Mouse (Mus musculus) liver, embryonic 11.5 days (tissue): Measurements from ENCODE around the gene Lsm10. TPM values are rescaled to one million over a fixed set of nuclear protein-coding genes. Genes with fewer than 3 reads are reported as not detected.

Experiments
- ATAC-seq: fragments of 200-750 bp; cut with Nextera tagmentation; replicated peaks from 2 replicates; pipeline ENCODE4 v1.8.0; 2017; ENCODE audit warnings: moderate number of reproducible peaks, mild to moderate bottlenecking, moderate TSS enrichment, moderate library complexity; ENCODE audit not compliant: low FRiP score
- DNase-seq: peaks from one replicate; pipeline ENCODE4 v3.0.0-alpha.2; 2017; ENCODE audit warnings: low spot score
- H3K27ac ChIP-seq: fragments of 300-500 bp; sonication (generic); 2 replicates; pipeline ENCODE4 v1.5.1; 2014; ENCODE audit warnings: mild to moderate bottlenecking, low read depth, low read length, control low read depth
- H3K27me3 ChIP-seq: fragments of 300-500 bp; sonication (generic); replicated peaks from 2 replicates; pipeline ENCODE4 v1.6.1; 2014; ENCODE audit warnings: low read length, mixed read lengths; ENCODE audit not compliant: control insufficient read depth, insufficient read depth
- H3K36me3 ChIP-seq: fragments of 300-500 bp; sonication (generic); 2 replicates; pipeline ENCODE4 v1.6.1; 2014; ENCODE audit warnings: mild to moderate bottlenecking, low read length, moderate library complexity, mixed read lengths; ENCODE audit not compliant: control insufficient read depth, insufficient read depth
- H3K4me1 ChIP-seq: fragments of 300-500 bp; sonication (generic); replicated peaks from 2 replicates; pipeline ENCODE4 v1.6.1; 2014; ENCODE audit warnings: low read length, mixed read lengths; ENCODE audit not compliant: control insufficient read depth, insufficient read depth
- H3K4me2 ChIP-seq: fragments of 300-500 bp; sonication (generic); 2 replicates; pipeline ENCODE4 v1.6.1; 2014; ENCODE audit warnings: mild to moderate bottlenecking, control low read depth, moderate library complexity
- H3K4me3 ChIP-seq: fragments of 300-500 bp; sonication (generic); 2 replicates; pipeline ENCODE4 v1.5.1; 2014; ENCODE audit warnings: low read depth, low read length, control low read depth
- H3K9ac ChIP-seq: fragments of 300-500 bp; sonication (generic); 2 replicates; pipeline ENCODE4 v1.6.1; 2014; ENCODE audit warnings: low read depth, low read length, control low read depth
- H3K9me3 ChIP-seq: fragments of 300-500 bp; sonication (generic); 2 replicates; pipeline ENCODE4 v1.6.1; 2016; ENCODE audit warnings: low read length, inconsistent platforms, mixed read lengths; ENCODE audit not compliant: control insufficient read depth
- WGBS: fragments of 180-500 bp; shearing (Covaris S2); extraction: QIAGEN DNeasy Blood & Tissue Kit; methylation state at CpG from one replicate; pipeline ENCODE4 v1.1.7; 2014; 5-methylcytosine and 5-hydroxymethylcytosine counted together
- polyA plus RNA-seq: library from polyadenylated mRNA; unstranded; fragments of >200 nt; fragmentation: Nextera tagmentation; extraction: Ambion mirVana; gene quantifications from 2 replicates; pipeline ENCODE4 v1.2.1, GENCODE M21; 2014

The Lsm10 gene
- polyA plus RNA-seq, 1 experiment from 2014 or later: 53.3 TPM

DNA sequence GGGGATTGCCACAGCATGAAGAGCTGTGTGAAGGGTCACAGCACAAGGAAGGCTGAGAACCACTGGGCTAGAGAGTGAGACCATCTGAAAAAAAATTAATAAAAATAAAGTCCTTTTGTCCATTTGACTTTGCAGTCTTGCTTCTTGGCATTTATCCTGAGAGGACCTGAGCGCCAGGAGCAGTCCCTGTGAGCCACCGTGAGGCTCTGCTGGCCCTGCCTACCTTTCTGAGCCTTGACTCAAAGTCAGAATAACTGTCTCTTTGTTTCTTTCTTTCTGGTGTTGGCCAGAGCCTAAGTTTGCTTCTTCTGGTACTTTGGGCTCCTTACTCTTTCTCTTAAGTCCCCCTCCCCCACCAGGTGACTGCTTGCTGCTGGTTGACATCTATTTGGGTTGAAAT, 24.1 kb downstream of the Lsm10 start:
- 92% methylated on average over 2 of the region's 2 CpGs for whole genome bisulfite sequencing
- ATAC-seq: no peak
- no peak overlapping the region for H3K9ac ChIP-seq
- no peak overlapping the region for H3K4me2 ChIP-seq
- H3K9me3 ChIP-seq: no peaks in the 10 kb centered on the region
- no peak for DNase-seq
- no peaks in the 10 kb centered on the region for H3K27me3 ChIP-seq
- H3K4me3 ChIP-seq: no peak overlapping the region
- peaks cover 8% of the 10 kb centered on the region; the same call in 1 of the 2 replicates for H3K36me3 ChIP-seq
- H3K27ac ChIP-seq: no peak overlapping the region
- peaks cover 6% of the 10 kb centered on the region; the same call in 1 of the 2 replicates for H3K4me1 ChIP-seq

DNA sequence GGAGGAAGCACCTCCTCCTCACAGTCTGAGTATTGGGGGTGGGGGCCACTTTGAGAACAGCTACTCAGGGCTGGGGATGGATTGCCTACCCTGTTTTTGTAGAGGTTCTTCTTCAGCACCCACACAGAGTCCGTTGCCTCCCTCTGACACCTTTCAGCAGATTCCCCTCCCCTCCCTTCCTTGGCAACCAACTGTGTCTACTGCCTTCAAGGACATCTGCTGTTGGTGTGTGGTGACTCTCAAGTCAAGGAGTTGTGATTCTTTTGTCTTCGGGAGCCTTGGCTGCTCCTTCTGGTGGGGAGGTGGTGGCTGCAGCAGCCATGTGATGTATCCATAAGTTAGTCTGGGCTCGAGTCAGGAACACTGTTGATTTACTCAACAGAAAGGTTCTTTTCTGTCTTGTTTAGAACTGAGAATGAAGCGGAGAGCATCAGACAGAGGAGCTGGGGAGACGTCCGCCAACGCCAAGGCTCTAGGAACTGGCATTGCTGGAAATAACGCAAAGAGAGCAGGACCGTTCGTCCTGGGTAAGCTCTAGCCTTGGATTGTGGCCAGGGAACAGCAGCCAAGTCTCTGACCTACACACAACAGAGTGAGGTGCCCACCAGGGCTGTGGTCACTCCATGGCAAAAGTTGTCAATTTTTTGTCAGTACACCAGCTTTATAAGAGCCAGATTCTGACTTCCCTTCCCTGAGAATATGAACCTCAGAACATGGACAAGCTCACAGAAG, 27.1 kb downstream of the Lsm10 start:
- Histone ChIP-seq H3K4me3 (no peak overlapping the region), H3K9me3 (no peaks in the 10 kb centered on the region), H3K36me3 (peaks cover 13% of the 10 kb centered on the region), H3K9ac (no peak overlapping the region), H3K27ac (no peak overlapping the region), H3K4me2 (no peak overlapping the region), H3K27me3 (no peaks in the 10 kb centered on the region), H3K4me1 (no peaks in the 10 kb centered on the region)
- 88% methylated on average over 10 of the region's 10 CpGs for WGBS
- ATAC-seq (no peak), DNase-seq (no peak)

DNA sequence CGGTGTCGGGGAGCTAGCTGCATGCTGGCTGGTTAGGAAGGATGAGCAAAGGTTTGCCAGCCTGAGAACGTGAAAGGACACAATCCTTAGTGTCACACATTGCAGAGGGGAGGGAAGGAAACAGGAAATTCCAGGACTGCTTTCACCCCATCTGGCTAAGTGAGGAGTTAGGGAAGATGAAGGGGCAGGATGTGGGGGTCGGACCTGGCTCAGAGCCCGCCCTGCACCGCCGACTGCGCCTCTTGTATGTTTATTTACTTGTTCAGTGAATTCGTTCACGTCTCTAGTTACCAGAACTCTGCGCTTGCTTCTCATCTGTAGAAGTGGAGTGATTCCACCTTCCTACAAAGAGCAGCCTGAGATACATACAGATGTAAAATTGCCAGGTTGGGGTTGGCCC, 34.1 kb downstream of the Lsm10 start:
- H3K4me1 ChIP-seq: peaks cover 5% of the 10 kb centered on the region; the same call in 1 of the 2 replicates
- no peak overlapping the region for H3K4me3 ChIP-seq
- H3K9me3 ChIP-seq: no peaks in the 10 kb centered on the region
- WGBS: 69% methylated on average over 11 of the region's 11 CpGs
- no peak for DNase-seq
- H3K27me3 ChIP-seq: no peaks in the 10 kb centered on the region
- H3K4me2 ChIP-seq: no peak overlapping the region
- peak overlapping the region; percentile 64; the same call in 1 of the 2 replicates for H3K27ac ChIP-seq
- no peak for ATAC-seq
- H3K36me3 ChIP-seq: peaks cover 8% of the 10 kb centered on the region; the same call in 1 of the 2 replicates
- no peak overlapping the region for H3K9ac ChIP-seq

DNA sequence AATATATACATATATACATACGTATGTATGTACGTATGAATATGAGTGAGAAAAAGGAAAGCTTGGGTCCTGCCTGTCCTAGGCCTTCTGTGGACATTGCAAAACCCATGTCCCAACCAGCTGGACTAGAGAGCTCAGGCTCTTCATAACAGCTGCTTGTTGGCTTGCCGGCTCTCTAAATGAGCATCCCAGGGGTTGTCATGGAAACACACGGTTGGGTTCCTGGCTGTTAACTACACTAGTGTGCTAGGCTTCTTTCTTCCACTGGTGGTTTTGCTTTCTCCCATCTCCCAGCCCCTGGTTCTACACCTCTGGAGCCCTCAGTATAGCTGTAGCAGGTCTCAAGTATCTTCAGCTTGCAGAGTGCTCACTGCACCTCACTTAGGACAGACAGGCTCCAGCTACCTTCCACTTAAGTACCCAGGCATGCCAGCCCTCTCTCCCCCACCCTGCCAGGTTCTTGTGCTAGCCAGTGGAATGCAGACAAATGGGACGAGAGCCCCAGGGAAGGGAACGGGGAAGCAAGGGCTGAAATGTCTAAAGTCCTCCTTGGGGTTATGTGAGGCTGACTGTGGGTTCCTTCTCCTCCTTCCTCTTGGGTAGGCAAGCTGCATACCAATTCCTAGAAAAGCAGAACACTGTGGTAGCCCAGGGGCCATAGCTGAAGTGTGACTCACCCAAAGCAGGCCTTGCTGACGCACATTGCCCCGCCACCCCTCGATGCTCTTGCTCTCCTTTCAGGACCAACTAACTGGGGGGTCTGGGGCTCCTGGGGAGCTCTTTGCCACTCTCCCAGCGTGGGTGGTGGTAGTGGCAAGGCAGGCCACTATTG, 35.1 kb downstream of the Lsm10 start:
- no peak for DNase-seq
- no peak overlapping the region for H3K9ac ChIP-seq
- WGBS: 62% methylated on average over 10 of the region's 10 CpGs

DNA sequence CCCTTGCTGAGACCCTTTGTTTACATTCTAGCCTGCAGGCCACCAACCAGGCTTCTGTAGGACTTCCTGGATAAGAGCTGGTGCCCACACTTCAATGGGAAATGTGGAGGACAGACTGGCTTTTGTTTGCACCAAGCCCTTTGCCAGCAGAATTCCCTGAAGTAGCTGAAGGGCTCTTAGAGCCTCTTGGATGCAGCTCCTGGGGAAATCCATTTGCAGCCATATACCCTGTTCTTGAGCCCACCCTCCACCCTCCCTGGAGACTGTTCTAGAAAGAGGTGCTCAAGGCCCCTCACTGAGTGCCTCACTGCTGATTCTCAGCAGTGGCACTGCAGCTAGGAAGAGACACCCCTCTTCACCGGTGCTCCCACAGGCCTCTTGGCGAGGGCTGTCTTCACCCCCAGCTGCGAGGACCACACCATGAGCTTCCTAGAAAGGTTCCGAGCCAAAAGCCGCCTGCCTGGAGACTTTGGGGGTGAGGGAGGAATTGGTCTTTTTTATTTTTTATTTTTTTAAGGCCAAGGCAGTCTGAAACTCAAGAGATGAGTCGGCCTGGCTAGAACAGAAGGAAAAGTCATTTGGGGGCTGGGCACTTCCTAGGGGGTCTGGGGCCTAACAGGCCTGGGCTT, 36.3 kb downstream of the Lsm10 start:
- H3K9ac ChIP-seq: no peak overlapping the region

More for the DNA sequence above, 35.1 kb downstream of the Lsm10 start:
- Histone ChIP-seq H3K4me2 (no peak overlapping the region), H3K27ac (no peak overlapping the region), H3K9me3 (no peaks in the 10 kb centered on the region), H3K4me1 (peaks cover 5% of the 10 kb centered on the region; the same call in 1 of the 2 replicates), H3K4me3 (no peak overlapping the region), H3K27me3 (no peaks in the 10 kb centered on the region), H3K36me3 (peaks cover 3% of the 10 kb centered on the region; the same call in 1 of the 2 replicates)
- ATAC-seq: no peak

DNA sequence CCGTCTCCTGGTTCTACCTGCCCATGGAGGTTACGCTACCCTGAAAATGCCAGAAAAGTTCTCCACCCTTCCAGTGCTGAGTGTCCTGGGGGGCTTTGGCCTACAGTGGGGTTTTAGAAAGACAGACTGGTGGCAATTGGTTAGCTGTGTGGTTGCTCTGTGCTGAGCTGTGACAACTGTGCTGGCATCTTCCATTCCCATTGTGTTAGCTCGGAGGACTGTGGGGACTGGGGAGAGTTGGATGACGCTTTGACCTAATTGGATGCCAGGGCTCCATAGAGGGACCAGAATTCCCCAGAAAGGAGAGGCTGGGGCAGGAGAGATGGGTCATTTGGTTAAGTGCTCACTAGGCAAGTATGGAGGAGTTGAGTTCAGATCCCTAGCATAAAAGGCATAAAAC, 37.8 kb downstream of the Lsm10 start:
- no peak for ATAC-seq

More for the DNA sequence above, 36.3 kb downstream of the Lsm10 start:
- WGBS: 85% methylated on average over 6 of the region's 6 CpGs
- Histone ChIP-seq H3K4me1 (peaks cover 5% of the 10 kb centered on the region; the same call in 1 of the 2 replicates), H3K9me3 (no peaks in the 10 kb centered on the region), H3K27ac (no peak overlapping the region), H3K4me3 (no peak overlapping the region), H3K36me3 (peaks cover 6% of the 10 kb centered on the region), H3K27me3 (no peaks in the 10 kb centered on the region), H3K4me2 (no peak overlapping the region)
- DNase-seq (no peak), ATAC-seq (no peak)

DNA sequence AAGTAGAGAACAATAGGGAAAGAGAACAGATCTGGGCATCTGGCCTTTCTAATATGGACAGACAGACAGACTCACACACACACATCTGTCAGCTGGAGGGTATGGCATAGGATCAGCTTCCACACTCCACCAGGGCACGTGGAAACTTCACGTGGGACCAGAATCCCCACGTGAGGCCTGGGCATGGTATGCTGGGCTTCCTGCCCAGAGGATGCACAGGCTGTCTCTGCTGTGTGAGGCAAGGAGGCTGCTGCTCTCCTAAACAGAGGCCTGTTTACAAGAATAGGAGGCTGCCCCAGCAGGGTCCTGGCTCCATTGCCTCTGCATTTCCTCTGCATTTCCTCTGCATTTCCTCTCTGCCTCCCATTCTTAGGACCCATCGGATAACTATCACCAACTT, 38.2 kb downstream of the Lsm10 start:
- 78% methylated on average over 4 of the region's 4 CpGs for WGBS
- Histone ChIP-seq H3K9ac (no peak overlapping the region), H3K4me2 (no peak overlapping the region), H3K27ac (no peak overlapping the region), H3K9me3 (no peaks in the 10 kb centered on the region), H3K4me3 (no peak overlapping the region), H3K36me3 (peaks cover 10% of the 10 kb centered on the region), H3K4me1 (peaks cover 5% of the 10 kb centered on the region; the same call in 1 of the 2 replicates), H3K27me3 (no peaks in the 10 kb centered on the region)
- DNase-seq (no peak), ATAC-seq (no peak)

More for the DNA sequence above, 37.8 kb downstream of the Lsm10 start:
- WGBS: 98% methylated on average over 4 of the region's 4 CpGs
- Histone ChIP-seq H3K27me3 (no peaks in the 10 kb centered on the region), H3K36me3 (peaks cover 10% of the 10 kb centered on the region), H3K27ac (no peak overlapping the region), H3K4me2 (no peak overlapping the region), H3K4me3 (no peak overlapping the region), H3K4me1 (peaks cover 5% of the 10 kb centered on the region; the same call in 1 of the 2 replicates), H3K9ac (no peak overlapping the region), H3K9me3 (no peaks in the 10 kb centered on the region)
- DNase-seq: no peak

DNA sequence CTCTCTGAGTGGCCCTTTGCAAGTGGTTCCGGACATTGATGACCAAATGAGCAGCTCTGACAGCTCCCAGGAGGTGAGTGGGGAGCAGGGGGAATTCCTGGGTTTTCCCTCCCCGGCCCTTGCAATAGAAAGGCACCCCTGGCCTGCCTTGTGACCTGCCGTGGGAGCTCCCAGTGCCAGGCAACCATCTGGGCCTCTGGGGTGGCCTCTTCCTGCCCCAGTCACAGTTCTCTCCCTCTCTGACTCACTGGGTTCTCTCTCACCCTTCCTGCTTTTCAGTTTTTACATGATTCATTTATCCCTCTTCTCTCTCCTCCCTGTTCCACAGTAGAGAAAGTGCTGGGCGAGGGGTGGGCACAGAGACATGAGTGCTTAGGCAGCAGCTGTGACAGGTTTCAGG, 41.4 kb downstream of the Lsm10 start:
- WGBS: 82% methylated on average over 4 of the region's 4 CpGs
- H3K9me3 ChIP-seq: no peaks in the 10 kb centered on the region
- peaks cover 10% of the 10 kb centered on the region for H3K36me3 ChIP-seq
- no peak overlapping the region for H3K4me3 ChIP-seq
- H3K4me2 ChIP-seq: no peak overlapping the region
- H3K4me1 ChIP-seq: peaks cover 6% of the 10 kb centered on the region; the same call in 1 of the 2 replicates
- no peak for ATAC-seq
- no peak overlapping the region for H3K9ac ChIP-seq
- no peak for DNase-seq
- H3K27me3 ChIP-seq: no peaks in the 10 kb centered on the region
- H3K27ac ChIP-seq: no peak overlapping the region
